Mouse (Mus musculus) 3134 (cell line): ENCODE data around the gene Fam136a.

Experiments used
- DNase-seq: peaks from one replicate; pipeline ENCODE4 v3.0.0-alpha.2; 2011; ENCODE audit warnings: low spot score; ENCODE audit not compliant: insufficient read length; ENCODE audit errors: extremely low read depth

The Fam136a gene

GRCm38 (mm10) chr6:86395969-86396368, 30.5 kb downstream of the Fam136a start:
- no peak for DNase-seq

- peak; percentile 91 for DNase-seq
Measured at GRCm38 (mm10) chr6:86396581-86397256, 31.3 kb downstream of the Fam136a start, which contains the start of gene Pcyox1. Gene Pcyox1 (minus strand): TSS chr6:86397154.

- DNase-seq, result peak; percentile 48
Measured at GRCm38 (mm10) chr6:86397257-86397980, 32.0 kb downstream of the Fam136a start.

- DNase-seq, result no peak
Measured at GRCm38 (mm10) chr6:86398986-86399385, 33.5 kb downstream of the Fam136a start.

- DNase-seq, result no peak
Measured at GRCm38 (mm10) chr6:86399995-86400394, 34.5 kb downstream of the Fam136a start.

- peak; percentile 63 for DNase-seq
Measured at GRCm38 (mm10) chr6:86400972-86401371, 35.5 kb downstream of the Fam136a start.

GRCm38 (mm10) chr6:86402681-86403607, 37.5 kb downstream of the Fam136a start:
- DNase-seq, result no peak

GRCm38 (mm10) chr6:86403728-86404099, 38.3 kb downstream of the Fam136a start:
- DNase-seq, result no peak

GRCm38 (mm10) chr6:86404100-86404861, 38.8 kb downstream of the Fam136a start, which contains the start of gene Tia1:
Gene Tia1 (plus strand): TSS chr6:86404219.
- DNase-seq, result peak; percentile 94

- DNase-seq, result no peak
Measured at GRCm38 (mm10) chr6:86404996-86405395, 39.5 kb downstream of the Fam136a start.

- no peak for DNase-seq
Measured at GRCm38 (mm10) chr6:86406306-86406705, 40.9 kb downstream of the Fam136a start.

GRCm38 (mm10) chr6:86418711-86419110, 53.3 kb downstream of the Fam136a start:
- DNase-seq, result no peak

- no peak for DNase-seq
Measured at GRCm38 (mm10) chr6:86419239-86419638, 53.8 kb downstream of the Fam136a start.
